Comparison of ENCODE assay signal across 9 mouse cellular contexts in genomic region chr2:65182747-65183146, GRCm38 (mm10). TPM values are rescaled to one million over a fixed set of nuclear protein-coding genes. Genes with fewer than 3 reads are reported as not detected.
DNase-seq lines count a peak whose midpoint lies in the region; ATAC-seq and TF ChIP-seq lines count a peak whose summit lies in the region.
"Had no signal": no experiment of that assay in that cellular context is flagged by ENCODE, and none has a peak within 500 bp of the region (broad histone marks: within the 10 kb centered on the region; RNA-seq: fewer than 3 reads in every experiment).

No protein-coding gene starts in this region.

- no peaks in the 10 kb centered on the region for H3K36me3 ChIP-seq in thymus, adult 2 months (ENCODE audit: control insufficient read depth, insufficient read depth, low read length)
- H3K36me3 ChIP-seq in hindbrain, postnatal 0 days (ENCODE audit: insufficient read depth, low read length) = no peaks in the 10 kb centered on the region
- no peaks in the 10 kb centered on the region for H3K36me3 ChIP-seq in splenic B cell, adult 2 months (ENCODE audit: control insufficient read depth, insufficient read depth, low read length, poor library complexity, severe bottlenecking)

- peak; percentile 60 for DNase-seq in thymus, postnatal 0 days (ENCODE audit: low spot score)
- no peak for DNase-seq in thymus, adult 2 months
- peak; percentile 66 for DNase-seq in hindbrain, postnatal 0 days (ENCODE audit: low spot score)
- DNase-seq in splenic B cell, adult 2 months (ENCODE audit: low read depth, low spot score) = peak; percentile 38
- no peak for DNase-seq in gastrocnemius, postnatal 36 days
- DNase-seq in gastrocnemius, adult 2 months = no peak
- DNase-seq: cerebellum, postnatal 10 days; kidney, postnatal 14 days had no signal

- H3K9me3 ChIP-seq in hindbrain, postnatal 0 days (ENCODE audit: low read length) = no peaks in the 10 kb centered on the region

- peaks cover 16% of the 10 kb centered on the region for H3K4me1 ChIP-seq in thymus, adult 2 months (replicated peaks; ENCODE audit: control insufficient read depth, insufficient read depth, low read length)
- H3K4me1 ChIP-seq in hindbrain, postnatal 0 days (ENCODE audit: insufficient read depth, low read length) = 0 out of 2 replicates have a peak, but pooled peaks cover 8% of the 10 kb centered on the region

- H3K9ac ChIP-seq in hindbrain, postnatal 0 days (replicated peaks; ENCODE audit: low read length) = no peak overlapping the region

- H3K27ac ChIP-seq in thymus, adult 2 months (ENCODE audit: control insufficient read depth, insufficient read depth, low read length) = no peak overlapping the region
- H3K27ac ChIP-seq in hindbrain, postnatal 0 days = no peak overlapping the region
- no peak overlapping the region for H3K27ac ChIP-seq in gastrocnemius, adult 2 months

- peak; percentile 77 for ATAC-seq in common myeloid progenitor, adult 5-6 weeks (replicated peaks; ENCODE audit: low read depth, poor library complexity, severe bottlenecking)
- ATAC-seq in hindbrain, postnatal 0 days = peak; percentile 35; the same call in 1 of the 2 replicates

- no peak overlapping the region for H3K4me2 ChIP-seq in hindbrain, postnatal 0 days (ENCODE audit: low read depth, low read length)

- intact Hi-C loops in gastrocnemius, postnatal 36 days (cut with DNase I) = no loop called here
- intact Hi-C loops in gastrocnemius, adult 2 months (cut with DNase I) = no loop called here

- no peak overlapping the region for H3K4me3 ChIP-seq in thymus, adult 2 months (ENCODE audit: control insufficient read depth, insufficient read depth, low read length)
- H3K4me3 ChIP-seq in hindbrain, postnatal 0 days (ENCODE audit: low read length) = no peak overlapping the region
- no peak overlapping the region for H3K4me3 ChIP-seq in gastrocnemius, adult 2 months

- WGBS in thymus, adult 2 months = 5% methylated on average over 2 of the region's 2 CpGs
- 9% methylated on average over 2 of the region's 2 CpGs for WGBS in hindbrain, postnatal 0 days

- H3K27me3 ChIP-seq in thymus, adult 2 months (ENCODE audit: control insufficient read depth, insufficient read depth, low read length) = no peaks in the 10 kb centered on the region
- no peaks in the 10 kb centered on the region for H3K27me3 ChIP-seq in hindbrain, postnatal 0 days (ENCODE audit: insufficient read depth, low read length)
- no peaks in the 10 kb centered on the region for H3K27me3 ChIP-seq in splenic B cell, adult 2 months (ENCODE audit: control insufficient read depth, insufficient read depth, low read length, poor library complexity, severe bottlenecking)

- TF ChIP-seq POLR2A in thymus, adult 2 months (IDR thresholded peaks at IDR 0.05; ENCODE audit: control insufficient read depth, extremely low read depth, insufficient read depth, low read length, poor library complexity) = no peak

- no peak for TF ChIP-seq CTCF in thymus, adult 2 months (IDR thresholded peaks at IDR 0.05; ENCODE audit: borderline replicate concordance, control insufficient read depth, extremely low read depth, insufficient read depth, low read length, poor library complexity)
- 0 out of 2 replicates have a peak, but pooled peaks have one; percentile 10 for TF ChIP-seq CTCF in hindbrain, postnatal 0 days (IDR thresholded peaks at IDR 0.05; ENCODE audit: low read depth)
- TF ChIP-seq CTCF in gastrocnemius, adult 2 months (IDR thresholded peaks at IDR 0.05) = no peak

RNA-seq across cellular contexts. Expression of gene Cobll1, which starts 56.5 kb away (rescaled TPM):
- polyA plus RNA-seq in thymus, postnatal 0 days (2015; fragmentation: Nextera tagmentation; extraction: Ambion mirVana) = 3.9 and 4.5 TPM in 2 replicates
- polyA plus RNA-seq in thymus, adult 2 months (2012; rRNA removed) = 2.9 and 3.5 TPM in 2 replicates
- 3.9 and 6.9 TPM in 2 replicates for total RNA-seq in common myeloid progenitor, adult 5-6 weeks (2017)
- 2.4 and 2.5 TPM in 2 replicates for total RNA-seq in hindbrain, postnatal 0 days (2014; rRNA removed)
- 3.3 and 3.5 TPM in 2 replicates for polyA plus RNA-seq in hindbrain, postnatal 0 days (2015; fragmentation: Nextera tagmentation; extraction: Ambion mirVana)
- total RNA-seq in gastrocnemius, postnatal 36 days (2021) = 1 to 10 TPM; 2.9 to 5.0 TPM
- 1 to 10 TPM; 4.4 to 5.7 TPM for total RNA-seq in gastrocnemius, adult 2 months (2021)

Comparison
In these comparisons a context has a peak if more than half of its experiments do, and no peak if none do; other contexts are left out.
1. DNase-seq: peak in thymus, postnatal 0 days (single experiment), hindbrain, postnatal 0 days (single experiment) and splenic B cell, adult 2 months (single experiment); none in thymus, adult 2 months (single experiment), gastrocnemius, postnatal 36 days (0 of 2) and gastrocnemius, adult 2 months (single experiment).